Mouse (Mus musculus) embryo, embryonic 10.5 days (tissue): ENCODE results near the gene Pebp1.
A peak's percentile ranks its signal among the peaks of the same experiment; 100 is the strongest.

ENCODE experiments used
- DNase-seq: peaks from one replicate; pipeline ENCODE4 v3.0.0-alpha.2; 2015; ENCODE audit warnings: low spot score

The Pebp1 gene

DNA sequence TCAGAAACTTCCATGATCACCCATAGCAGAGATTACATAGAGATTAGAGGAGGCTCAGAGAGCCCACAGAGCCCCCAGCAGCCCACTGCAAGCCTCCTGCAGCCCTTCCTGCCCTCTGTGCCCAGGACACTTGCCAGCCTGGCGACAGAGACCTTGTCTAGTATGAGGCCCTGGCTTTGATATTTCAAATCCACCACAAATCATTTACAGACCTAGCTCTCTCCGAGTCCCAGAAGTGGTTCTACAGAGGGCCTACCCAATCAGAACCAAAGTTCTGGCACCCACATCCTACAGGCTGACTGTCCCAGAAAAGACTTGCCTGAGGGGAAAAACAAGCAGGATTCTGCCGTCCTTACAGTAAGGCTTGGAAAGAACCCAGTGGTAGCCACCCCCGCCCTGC, 2.2 kb downstream of the Pebp1 start:
- DNase-seq = no peak

DNA sequence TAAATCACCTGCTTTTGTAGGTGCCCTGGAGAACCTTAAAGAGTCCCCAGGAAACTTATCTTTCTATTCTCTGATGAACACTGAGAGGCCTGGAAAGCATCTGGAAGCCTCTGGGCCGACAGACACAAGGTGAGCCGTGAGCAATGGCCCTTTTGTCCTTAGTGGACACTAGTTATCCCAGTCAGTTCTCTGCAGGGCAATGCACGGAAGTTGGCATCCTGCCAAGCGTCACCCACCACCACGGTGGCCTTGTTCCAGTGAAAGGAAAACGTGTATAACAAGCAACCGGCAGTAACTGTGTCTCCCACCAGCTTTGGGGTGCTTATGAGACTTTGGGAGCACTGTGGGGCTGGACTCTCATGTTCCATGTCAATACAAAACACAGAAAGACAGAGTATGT, 2.7 kb downstream of the Pebp1 start:
- DNase-seq = no peak

DNA sequence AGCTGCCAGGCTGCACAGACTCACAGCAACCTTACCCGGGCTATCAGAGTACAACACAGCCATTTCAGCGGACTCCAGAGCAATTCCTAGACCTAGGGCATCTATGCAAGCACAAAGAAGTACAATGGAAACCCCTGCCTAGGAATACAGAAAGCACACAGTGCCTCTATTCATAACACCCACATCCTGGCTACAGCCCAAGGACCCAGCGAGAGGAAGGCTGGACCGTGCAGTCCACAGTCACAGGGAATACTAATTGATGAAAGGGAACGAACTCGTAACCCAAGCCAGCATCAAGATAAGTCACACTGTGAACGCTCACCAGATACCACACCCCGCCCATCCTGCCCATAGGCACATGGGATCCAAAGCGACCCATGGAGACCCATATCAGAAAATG, 3.4 kb downstream of the Pebp1 start:
- DNase-seq = no peak

DNA sequence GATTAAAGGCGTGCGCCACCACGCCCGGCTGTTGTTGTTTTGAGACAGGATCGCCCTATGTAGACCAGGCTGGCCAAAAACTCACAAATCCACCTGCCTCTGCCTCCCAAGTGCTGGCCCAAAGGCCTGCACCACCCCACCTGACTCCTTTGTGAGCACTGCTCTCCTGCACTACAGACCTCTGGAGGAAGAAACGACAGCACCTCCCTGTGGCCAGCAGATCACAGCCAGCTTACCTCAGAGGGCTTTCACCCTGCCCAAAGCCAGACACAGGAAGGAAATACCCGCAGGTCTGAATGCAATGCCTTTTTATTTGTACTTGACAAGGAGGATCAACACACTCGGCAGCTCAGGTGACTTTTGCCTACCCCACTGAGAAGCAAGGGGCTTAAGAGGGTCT, 5.1 kb downstream of the Pebp1 start:
- DNase-seq = no peak

DNA sequence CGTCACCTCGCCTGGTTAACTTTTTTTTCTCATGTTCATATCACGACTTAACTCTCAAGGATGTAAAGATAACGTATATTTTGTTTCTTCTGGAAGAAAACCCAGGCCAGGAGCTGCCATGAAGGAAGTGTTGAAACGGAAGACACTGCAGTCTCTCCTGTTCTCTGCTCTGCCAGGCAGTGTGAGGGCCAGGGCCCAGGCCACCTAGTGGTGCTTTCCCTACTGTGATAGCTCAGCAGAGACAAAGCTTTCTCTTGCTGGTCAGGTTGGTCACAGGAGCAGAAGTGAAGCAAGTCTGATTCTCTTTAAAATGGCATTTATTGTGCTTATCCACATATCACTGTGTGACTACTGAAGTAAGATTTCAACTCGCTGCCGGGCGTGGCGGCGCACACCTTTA, 5.9 kb downstream of the Pebp1 start:
- no peak for DNase-seq

DNA sequence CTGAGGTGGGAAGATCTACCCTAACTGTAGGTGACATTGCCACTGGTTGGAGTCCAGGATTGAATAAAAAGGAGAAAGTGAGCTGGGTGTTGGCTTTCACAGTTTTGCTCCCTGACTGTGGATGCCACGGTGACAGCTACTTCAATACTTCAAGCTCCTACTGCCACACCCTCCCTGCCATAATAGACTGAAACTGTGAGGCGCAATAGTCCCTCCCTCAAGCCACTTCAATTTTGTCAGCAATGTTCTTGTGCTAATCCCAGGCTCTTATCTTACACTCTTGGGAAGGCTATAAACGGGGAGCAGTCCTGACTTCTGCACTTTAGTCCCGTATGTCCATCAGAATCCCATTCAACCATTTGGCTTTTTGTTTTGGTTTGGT, 7.8 kb downstream of the Pebp1 start:
- DNase-seq = no peak

DNA sequence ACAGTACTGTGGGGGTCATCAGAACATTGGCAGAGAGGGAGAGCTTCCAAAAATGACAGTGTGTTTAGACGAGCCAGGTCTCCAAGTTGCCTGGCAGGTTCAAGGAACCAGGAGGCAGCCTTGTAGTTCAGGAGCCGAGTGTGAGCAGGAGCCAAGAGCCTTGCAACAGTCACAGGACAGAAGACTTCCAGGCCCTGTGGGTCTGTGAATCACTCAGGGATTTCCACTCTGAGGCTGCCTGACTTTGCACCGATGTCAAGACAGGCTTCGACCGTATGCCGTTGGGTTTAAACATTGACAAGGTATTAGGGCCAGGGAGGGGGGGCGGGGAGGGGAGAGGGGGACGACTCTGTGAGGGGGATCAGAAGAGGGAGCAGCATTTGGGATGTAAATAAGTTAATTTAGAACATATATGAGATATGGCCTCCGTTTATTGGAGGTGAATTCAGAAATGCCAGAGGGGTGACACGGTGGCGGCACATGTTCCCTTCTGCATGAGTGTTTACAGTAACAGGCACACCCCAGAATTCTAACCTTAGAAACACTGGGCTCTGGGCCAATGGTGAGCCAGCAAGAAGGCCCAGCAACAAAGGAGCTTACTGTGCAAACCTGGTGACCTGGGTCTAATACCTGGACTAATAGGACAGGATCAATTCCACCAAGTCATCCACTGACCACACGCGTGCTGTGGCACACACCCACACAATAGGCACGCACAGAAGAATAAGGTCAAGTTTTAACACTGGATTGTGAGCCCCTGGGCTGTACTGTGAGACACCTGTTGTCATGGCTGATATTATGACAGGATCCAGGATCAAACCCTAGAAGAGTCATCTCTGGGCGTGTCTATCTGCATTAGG, 8.4 kb downstream of the Pebp1 start:
- DNase-seq = no peak

DNA sequence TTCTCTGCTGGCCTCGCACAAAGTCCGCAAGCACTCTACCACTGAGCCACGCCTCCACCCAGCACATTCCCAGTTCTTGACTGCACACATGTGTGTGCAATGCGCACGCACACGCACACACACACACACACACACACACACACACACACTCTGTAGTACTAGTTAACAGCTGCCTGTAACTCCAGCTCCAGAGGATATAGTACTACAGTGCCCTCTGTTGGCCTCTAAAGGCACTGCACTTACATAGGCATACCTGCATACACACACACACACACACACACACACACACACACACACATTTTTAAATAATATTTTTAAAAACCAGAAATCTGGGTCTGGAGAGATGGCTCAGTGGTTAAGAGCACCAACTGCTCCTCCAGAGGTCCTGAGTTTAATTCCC, 9.6 kb downstream of the Pebp1 start:
- no peak for DNase-seq

DNA sequence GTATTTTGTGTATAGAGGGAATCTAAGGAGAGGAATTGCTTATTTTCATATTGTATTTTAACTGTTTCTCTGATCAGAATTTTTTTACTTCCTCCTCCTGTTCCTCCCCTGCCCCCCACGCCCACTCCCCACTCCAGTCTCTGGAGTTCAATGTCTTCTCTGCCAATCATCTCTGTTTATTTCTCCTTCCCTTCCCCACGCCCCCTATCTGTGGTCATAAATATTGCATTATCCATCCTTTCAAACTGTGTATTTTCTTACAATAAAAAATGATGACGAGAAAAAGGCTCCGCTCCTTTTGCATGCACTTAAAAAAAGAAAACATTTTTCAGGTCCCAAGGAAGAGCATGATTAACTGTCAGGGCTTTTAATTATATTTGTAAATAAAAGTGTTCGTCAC, 12.6 kb downstream of the Pebp1 start:
- peak; percentile 15 for DNase-seq

DNA sequence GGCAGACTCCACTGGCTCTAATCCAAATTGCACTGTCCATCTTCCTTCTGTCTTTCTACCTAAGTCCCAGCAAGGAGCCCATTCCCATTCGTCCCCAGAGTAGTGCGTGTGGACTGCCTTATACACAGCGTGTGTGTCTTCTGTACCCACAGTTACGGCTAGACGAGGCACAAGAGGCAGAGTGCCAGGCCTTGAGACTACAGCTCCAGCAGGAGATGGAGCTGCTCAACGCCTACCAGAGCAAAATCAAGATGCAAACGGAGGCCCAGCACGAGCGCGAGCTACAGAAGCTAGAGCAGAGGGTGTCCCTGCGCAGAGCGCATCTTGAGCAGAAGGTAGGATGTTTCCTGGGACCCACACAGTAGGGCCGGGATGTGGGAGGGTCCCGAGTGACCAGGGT, 15.5 kb downstream of the Pebp1 start:
- DNase-seq = no peak

DNA sequence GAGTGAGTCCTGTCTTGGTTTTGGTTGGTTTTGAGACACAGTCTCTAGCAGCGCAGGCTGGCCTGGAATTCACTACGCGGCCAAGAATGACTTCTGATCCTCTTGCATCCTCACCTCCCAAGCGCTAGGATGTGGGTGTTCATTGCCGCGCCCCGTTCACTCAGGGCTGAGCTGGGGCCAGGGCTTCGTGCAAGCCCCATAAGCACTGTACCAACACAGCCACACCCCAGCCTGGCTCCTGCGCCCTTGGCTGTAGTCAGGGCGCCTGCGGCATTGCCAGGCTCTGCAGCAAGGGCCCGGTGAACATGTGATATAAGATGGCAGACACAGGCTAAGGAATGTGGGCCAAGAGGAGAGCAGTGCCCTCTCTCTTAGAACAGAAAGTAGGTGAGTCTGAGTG, 18.0 kb downstream of the Pebp1 start:
- no peak for DNase-seq

DNA sequence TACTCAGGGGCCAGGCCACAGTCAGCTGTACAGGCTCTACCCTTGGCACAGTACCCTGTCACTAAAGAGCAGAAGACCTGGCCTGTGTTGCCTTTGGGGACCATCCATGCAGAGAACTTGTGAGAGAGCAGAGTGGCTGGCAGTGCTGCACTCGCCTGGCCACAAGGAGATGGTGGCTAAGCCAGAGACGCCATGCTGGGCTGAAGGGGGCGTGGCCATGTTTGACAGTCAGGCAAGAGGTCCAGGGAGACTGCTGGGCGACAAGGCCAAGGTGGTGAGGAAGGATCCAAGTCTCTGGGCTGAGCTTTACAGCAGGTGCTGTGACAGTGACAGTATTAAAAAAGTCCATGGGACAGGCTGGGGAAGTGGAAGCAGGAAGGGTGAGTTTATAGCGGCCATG, 18.7 kb downstream of the Pebp1 start:
- no peak for DNase-seq

DNA sequence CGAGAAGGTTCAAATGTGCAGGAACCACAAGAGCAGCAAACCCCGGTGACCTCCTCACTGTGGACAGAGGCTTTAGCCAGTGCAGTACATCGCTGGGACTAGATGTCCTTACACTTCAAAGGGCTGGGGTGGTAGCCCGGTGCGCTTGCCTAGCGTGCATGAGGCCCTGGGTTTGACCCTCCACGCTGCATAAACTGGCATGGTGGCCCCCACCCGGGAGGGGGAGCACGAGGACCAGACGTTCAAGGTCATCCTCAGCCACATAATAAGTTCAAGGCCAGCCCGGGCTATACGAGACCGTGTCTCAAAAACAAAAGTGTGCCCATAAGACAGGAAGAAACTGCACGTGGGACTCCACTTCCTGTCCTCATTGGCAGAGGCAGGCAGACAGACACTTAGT, 19.5 kb downstream of the Pebp1 start:
- DNase-seq = no peak

DNA sequence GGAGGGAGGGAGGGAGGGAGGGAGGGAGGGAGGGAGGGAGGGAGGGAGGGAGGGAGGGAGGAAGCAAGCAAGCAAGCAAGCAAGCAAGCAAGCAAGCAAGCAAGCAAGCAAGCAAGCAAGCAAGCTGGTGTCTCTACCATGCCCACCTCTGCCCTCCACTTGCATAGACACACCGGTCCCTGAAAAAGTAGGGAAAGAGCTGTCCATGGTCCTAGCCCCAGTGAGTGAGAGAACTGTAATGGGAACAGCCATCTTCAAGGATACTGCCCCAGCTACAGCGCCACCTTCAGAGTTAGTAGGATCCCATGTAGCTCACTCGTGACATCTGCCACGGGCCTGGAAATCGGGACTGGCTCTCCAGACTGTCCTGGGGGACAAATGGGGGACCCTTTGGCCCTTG, 22.7 kb downstream of the Pebp1 start:
- peak; percentile 70 for DNase-seq

DNA sequence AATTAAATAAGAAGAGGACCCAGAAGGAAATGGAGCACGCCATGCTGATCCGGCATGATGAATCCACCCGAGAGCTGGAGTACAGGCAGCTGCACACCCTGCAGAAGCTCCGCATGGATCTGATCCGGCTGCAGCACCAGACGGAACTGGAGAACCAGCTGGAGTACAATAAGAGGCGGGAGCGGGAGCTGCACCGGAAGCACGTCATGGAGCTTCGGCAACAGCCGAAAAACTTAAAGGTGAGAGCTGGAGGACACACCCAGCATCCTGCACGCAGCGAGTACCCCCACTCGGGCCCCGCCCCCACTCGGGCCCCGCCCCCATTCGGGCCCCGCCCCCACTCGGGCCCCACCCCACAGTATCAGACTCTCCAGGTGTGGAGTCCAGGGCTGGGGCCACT, 23.9 kb downstream of the Pebp1 start:
- DNase-seq = no peak

DNA sequence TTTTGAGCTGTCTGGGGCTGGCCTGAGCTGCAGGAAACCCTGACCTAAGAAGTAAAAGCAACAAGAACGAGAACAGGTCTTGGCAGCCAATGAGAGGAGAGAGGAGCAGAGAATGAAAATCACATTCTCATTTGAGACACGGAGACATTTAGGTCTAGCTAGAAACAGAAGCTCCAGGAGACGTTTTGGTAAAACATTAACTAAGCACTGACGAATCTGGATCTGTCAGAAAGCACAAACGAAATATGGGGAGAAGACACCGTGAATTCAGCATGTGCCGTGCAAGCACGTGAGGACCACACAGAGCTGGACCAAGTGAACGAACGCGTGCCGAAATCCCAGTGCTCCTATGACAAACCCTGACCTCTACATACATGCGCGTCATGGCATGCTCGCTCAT, 29.1 kb downstream of the Pebp1 start:
- no peak for DNase-seq

DNA sequence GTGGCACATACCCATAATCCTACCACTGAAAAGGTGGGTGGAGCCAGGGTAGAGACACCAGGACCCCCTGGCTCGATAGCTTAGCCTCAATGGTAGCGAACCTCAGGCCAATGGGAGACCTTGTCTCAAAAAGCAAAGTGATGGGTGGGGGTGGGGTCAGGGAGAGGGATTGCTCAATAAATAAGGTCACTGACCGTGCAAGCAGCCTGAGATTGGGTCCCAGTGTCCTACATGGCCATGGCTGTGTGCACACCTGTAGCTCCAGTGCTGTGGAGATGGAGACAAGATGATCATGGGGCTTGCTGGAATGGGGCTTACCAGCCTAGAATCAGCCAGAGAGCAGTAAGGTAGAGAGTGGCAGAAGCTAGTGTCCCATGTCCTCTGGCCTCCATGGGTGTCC, 35.7 kb downstream of the Pebp1 start:
- no peak for DNase-seq

DNA sequence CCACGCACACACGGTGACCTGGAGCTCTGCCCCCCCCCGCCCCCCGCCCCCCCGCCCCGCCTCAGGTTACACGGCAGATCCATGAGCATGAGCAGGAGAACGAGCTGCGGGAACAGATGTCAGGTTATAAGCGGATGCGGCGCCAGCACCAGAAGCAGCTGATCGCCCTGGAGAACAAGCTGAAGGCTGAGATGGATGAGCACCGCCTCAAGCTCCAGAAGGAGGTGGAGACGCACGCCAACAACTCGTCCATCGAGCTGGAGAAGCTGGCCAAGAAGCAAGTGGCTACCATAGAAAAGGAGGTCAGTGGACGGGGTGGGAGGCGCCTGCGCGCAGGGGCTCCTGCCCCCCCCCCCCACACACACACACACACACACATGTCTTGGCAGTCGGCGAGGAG, 36.6 kb downstream of the Pebp1 start:
- no peak for DNase-seq

DNA sequence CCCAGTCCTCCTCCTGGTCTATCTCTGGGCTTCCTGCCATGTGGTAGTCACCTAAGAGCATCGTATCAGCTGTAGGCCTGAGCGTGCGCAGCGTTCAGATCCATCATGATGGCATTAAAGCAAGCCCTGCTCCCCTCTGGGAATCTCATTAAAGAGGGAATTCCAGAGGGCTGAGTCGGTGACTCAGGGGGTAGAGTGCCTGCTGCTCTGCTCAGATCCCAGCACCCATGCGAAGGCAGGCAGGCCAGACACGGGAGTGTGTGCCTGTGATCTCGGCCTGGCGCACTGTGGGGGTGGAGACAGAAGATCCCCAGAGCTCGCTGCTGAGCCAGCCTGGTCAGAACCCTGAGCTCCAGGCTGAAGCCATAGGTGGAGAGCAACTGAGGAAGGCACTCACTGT, 39.1 kb downstream of the Pebp1 start:
- DNase-seq = peak; percentile 13

DNA sequence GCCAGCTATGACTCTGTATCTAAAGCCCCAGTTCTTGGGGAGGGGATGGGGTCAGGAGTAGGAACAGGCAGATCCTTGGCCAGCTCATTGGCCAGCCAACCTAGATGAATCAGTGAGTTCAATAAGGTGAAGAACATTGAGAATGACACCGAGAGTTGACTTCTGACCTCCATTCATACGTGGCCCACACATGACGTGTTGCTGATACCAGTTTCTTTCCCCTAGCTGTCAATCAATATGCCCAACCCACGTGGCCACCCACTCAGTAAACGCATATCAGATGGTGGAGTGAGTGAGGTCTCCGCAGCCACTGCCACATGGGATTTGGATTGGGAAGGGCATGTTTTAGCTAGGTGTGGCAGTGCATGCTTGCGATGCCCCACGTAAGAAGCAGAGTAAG, 42.3 kb downstream of the Pebp1 start:
- DNase-seq = no peak

DNA sequence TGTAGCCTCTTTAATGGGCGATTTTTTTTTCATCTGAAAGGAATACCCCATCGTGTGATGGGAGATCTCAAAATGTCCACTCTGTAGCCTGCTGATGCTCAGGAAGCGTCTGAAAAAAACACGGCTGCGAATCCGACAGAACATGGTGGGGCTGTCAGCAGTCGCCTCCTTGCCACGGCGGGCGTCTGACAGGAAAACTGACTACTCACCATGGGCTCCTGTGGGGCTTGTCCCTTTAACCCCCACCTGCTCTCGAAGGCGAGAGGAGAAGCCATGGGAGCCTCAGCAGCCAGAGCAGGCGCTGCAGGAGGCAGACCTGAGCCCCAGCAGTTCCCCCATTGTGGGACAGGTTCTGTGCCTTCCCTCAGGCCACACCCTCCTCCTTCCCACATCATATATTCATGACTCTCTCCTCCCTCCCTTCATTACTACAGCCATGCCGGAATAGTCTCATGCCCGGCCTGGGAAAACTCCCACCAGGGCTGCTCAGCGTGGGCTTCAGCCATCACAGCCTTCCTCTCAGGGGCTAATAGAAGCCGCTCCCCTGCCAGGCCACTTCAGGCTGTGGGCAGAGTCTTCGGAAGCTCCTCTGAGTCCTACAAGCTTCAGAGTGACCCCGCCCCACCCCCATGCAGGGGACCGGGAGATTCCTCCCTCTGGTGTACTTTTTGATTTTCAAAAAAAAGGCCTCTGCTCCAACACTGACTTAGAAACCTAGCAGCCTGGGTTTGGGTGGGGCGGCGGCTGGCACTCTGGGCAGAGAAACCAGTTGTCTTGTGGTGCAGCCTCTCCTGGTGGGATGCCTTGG, 44.5 kb downstream of the Pebp1 start:
- DNase-seq = peak; percentile 12

DNA sequence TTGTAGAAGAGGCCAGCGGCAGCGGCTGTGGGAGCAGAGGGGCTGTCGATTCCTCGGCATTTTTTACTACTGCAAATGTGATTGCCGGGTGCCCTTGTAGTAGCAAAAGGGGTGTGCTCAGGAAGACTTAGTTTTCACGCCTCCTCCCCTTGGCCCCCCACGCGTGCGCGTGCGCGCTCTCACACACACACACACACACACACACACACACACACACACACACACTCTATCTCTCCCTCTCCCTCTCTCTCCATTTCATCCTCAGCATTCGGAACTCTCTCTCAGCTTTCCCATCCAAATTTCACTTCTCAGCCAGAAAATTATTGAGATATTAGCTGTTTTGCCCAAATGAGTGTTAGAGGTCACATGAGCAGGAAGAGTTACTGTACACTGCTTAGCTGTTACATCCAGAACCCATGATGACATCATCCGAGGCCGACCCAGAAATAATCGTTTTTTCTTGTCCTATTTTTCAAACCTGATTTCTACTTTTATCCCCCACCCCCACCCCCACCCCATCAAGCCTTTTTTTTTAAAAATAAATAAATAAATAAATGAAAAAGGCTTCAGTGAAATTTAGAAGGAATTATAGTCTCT, 45.4 kb downstream of the Pebp1 start:
- DNase-seq = peak; percentile 12

DNA sequence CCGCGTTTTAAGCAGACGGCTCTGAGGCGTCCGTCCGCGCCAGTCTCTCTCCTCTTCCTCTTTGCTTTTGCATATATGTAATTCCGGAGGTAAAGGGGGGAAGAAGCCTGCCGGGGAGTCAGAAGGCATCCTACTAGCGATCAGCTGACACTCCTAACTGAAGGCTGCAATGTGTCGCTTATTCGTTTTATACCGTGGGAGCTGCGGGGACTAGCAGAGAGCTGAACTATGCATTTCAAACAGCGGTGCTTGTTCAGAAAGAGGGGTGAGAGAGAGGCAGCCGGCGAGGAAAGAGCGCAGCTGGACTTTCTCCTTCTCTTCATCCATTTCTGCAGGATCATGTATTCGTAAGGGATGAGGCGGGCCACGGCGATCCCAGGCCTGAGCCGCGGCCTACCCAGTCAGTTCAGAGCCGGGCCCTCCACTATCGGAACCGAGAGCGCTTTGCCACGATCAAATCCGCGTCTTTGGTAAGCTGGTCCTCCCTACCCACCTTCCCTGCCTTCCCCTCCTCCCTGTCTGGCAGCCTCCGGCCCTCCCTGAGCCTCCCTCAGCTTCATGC, 46.6 kb downstream of the Pebp1 start:
- peak; percentile 55 for DNase-seq
